Mouse (Mus musculus) heart, embryonic 12.5 days (tissue): ENCODE results near the gene Cd3e. TPM values are rescaled to one million over a fixed set of nuclear protein-coding genes. Genes with fewer than 3 reads are reported as not detected.

Experiments
- ATAC-seq: fragments of 200-750 bp; cut with Nextera tagmentation; 2 replicates; pipeline ENCODE4 v1.8.0; 2017; ENCODE audit warnings: moderate TSS enrichment, moderate library complexity; ENCODE audit not compliant: insufficient number of reproducible peaks, low FRiP score
- H3K27ac ChIP-seq: fragments of 300-500 bp; sonication (generic); 2 replicates; pipeline ENCODE4 v1.5.1; 2016; ENCODE audit warnings: mild to moderate bottlenecking, moderate library complexity; ENCODE audit not compliant: poor library complexity, severe bottlenecking
- H3K27me3 ChIP-seq: fragments of 300-500 bp; sonication (generic); replicated peaks from 2 replicates; pipeline ENCODE4 v1.6.1; 2016; ENCODE audit warnings: mild to moderate bottlenecking, moderate library complexity
- H3K36me3 ChIP-seq: fragments of 300-500 bp; sonication (generic); 2 replicates; pipeline ENCODE4 v1.6.1; 2016; ENCODE audit warnings: mild to moderate bottlenecking, moderate library complexity
- H3K4me1 ChIP-seq: fragments of 300-500 bp; sonication (generic); replicated peaks from 2 replicates; pipeline ENCODE4 v1.6.1; 2016; ENCODE audit warnings: mild to moderate bottlenecking
- H3K4me2 ChIP-seq: fragments of 300-500 bp; sonication (generic); 2 replicates; pipeline ENCODE4 v1.6.1; 2016; ENCODE audit warnings: mild to moderate bottlenecking, moderate library complexity
- H3K4me3 ChIP-seq: fragments of 300-500 bp; sonication (generic); 2 replicates; pipeline ENCODE4 v1.5.1; 2016; ENCODE audit warnings: mild to moderate bottlenecking
- H3K9ac ChIP-seq: fragments of 300-500 bp; sonication (generic); 2 replicates; pipeline ENCODE4 v1.6.1; 2016; ENCODE audit warnings: mild to moderate bottlenecking, moderate library complexity
- H3K9me3 ChIP-seq: fragments of 300-500 bp; sonication (generic); replicated peaks from 2 replicates; pipeline ENCODE4 v1.6.1; 2016; ENCODE audit warnings: mild to moderate bottlenecking, moderate library complexity
- WGBS: fragments of 180-500 bp; shearing (Covaris S2); methylation state at CpG from one replicate; pipeline ENCODE4 v1.1.7; 2016; 5-methylcytosine and 5-hydroxymethylcytosine counted together
- polyA plus RNA-seq: library from polyadenylated mRNA; unstranded; fragments of >200 nt; fragmentation: Nextera tagmentation; extraction: Ambion mirVana; gene quantifications from 2 replicates; pipeline ENCODE4 v1.2.1, GENCODE M21; 2016

Cd3e gene
- polyA plus RNA-seq = not detected in 2 replicates

- Histone ChIP-seq H3K4me3 (no peak within 1 kb of the TSS), H3K4me2 (no peak within 1 kb of the TSS), H3K36me3 (no peaks in the 10 kb centered on the region), H3K27me3 (peaks cover 37% of the 10 kb centered on the region), H3K9ac (no peak within 1 kb of the TSS), H3K9me3 (peaks cover under 1% of the 10 kb centered on the region; the same call in 1 of the 2 replicates), H3K4me1 (no peaks in the 10 kb centered on the region), H3K27ac (no peak within 1 kb of the TSS)
- 78% methylated on average over 19 of the region's 19 CpGs for WGBS
- no peak for ATAC-seq
Observed at GRCm38 (mm10) chr9:45009180-45010078, at the start of gene Cd3e. TSS of gene Cd3e (minus strand) at chr9:45009627.

DNA sequence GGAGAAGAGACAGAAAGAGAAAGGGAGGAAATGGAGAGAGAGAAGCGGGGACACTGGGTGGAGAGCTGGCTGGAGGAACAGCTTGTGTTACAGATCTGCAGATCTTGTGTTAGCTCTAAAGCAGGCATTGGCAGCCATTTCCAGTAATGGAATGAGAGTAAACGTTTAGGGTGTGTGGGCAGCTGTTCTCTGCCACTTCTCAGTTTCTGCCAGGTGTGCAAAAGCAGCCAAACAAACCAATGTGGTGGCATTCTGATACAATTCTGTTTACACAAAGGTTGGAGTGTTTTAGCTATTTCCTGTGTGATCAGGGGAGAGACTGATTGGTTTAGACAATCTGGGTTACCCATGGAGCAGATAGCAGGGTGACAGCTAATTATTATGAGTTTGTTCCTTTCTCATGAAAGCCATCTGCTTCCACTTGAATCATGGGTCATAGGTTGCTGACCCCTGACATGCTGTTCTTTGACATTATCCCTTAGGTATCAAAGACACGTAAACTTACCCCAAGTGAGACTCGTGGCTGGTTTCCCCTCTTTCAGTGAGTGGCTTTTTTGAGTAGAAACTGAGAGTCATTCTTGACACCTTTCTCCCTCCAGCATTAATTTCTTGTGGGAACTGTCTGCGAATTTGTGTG is 49.0 kb upstream of the Cd3e start:
- Histone ChIP-seq H3K27me3 (peaks cover 47% of the 10 kb centered on the region), H3K4me1 (no peaks in the 10 kb centered on the region), H3K4me2 (no peak overlapping the region), H3K27ac (no peak overlapping the region), H3K36me3 (no peaks in the 10 kb centered on the region), H3K9ac (no peak overlapping the region), H3K9me3 (no peaks in the 10 kb centered on the region), H3K4me3 (no peak overlapping the region)
- ATAC-seq = no peak
- 48% methylated on average over 5 of the region's 5 CpGs for WGBS

- H3K36me3 ChIP-seq = no peaks in the 10 kb centered on the region
- peak; percentile 80 for ATAC-seq
- peak within 1 kb of the TSS; percentile 74 for H3K4me3 ChIP-seq
- no peaks in the 10 kb centered on the region for H3K9me3 ChIP-seq
- under 1% methylated on average over 33 of the region's 33 CpGs for WGBS
- peak within 1 kb of the TSS; percentile 43; the same call in 1 of the 2 replicates for H3K9ac ChIP-seq
- no peaks in the 10 kb centered on the region for H3K4me1 ChIP-seq
- peak within 1 kb of the TSS; percentile 85 for H3K27ac ChIP-seq
- peaks cover 59% of the 10 kb centered on the region for H3K27me3 ChIP-seq
- peak within 1 kb of the TSS; percentile 80 for H3K4me2 ChIP-seq
Observed at GRCm38 (mm10) chr9:45055082-45055713, 45.8 kb upstream of the Cd3e start, which contains the start of gene Mpzl3. TSS of gene Mpzl3 (plus strand) at chr9:45055186.

GRCm38 (mm10) chr9:45050301-45050700 is 40.9 kb upstream of the Cd3e start:
- 73% methylated on average over 2 of the region's 2 CpGs for WGBS
- Histone ChIP-seq H3K27me3 (peaks cover 50% of the 10 kb centered on the region), H3K27ac (no peak overlapping the region), H3K4me2 (no peak overlapping the region), H3K36me3 (no peaks in the 10 kb centered on the region), H3K9me3 (no peaks in the 10 kb centered on the region), H3K4me1 (no peaks in the 10 kb centered on the region), H3K9ac (no peak overlapping the region), H3K4me3 (no peak overlapping the region)
- no peak for ATAC-seq

DNA sequence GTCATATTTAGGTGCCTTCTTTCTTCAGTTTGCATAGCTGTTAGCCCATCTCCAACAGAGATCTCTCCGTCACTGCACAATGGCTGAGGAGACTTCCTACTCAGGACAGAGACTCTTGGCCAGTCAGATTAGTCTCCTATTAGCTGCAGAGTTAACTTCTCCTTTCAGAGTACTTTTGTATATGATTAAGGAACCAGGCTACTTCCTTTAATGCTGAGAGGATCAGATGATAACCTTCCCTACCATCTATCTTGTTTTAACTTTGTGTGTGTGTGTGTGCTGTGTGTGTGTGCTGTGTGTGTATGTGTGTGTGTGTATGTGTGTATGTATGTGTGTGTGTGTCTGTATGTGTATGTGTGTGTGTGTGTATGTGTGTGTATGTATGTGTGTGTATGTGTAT is 40.3 kb upstream of the Cd3e start:
- H3K27ac ChIP-seq = no peak overlapping the region
- no peak overlapping the region for H3K4me2 ChIP-seq
- no peaks in the 10 kb centered on the region for H3K9me3 ChIP-seq
- no peak for ATAC-seq
- no peaks in the 10 kb centered on the region for H3K36me3 ChIP-seq
- WGBS = 65% methylated on average over 1 of the region's 1 CpGs
- H3K27me3 ChIP-seq = peaks cover 55% of the 10 kb centered on the region
- no peak overlapping the region for H3K9ac ChIP-seq
- H3K4me1 ChIP-seq = no peaks in the 10 kb centered on the region
- H3K4me3 ChIP-seq = no peak overlapping the region

GRCm38 (mm10) chr9:45048511-45048910 is 39.1 kb upstream of the Cd3e start:
- Histone ChIP-seq H3K27ac (no peak overlapping the region), H3K4me2 (no peak overlapping the region), H3K4me1 (no peaks in the 10 kb centered on the region), H3K9me3 (no peaks in the 10 kb centered on the region), H3K9ac (no peak overlapping the region), H3K36me3 (no peaks in the 10 kb centered on the region), H3K27me3 (peaks cover 62% of the 10 kb centered on the region), H3K4me3 (no peak overlapping the region)
- 29% methylated on average over 4 of the region's 4 CpGs for WGBS
- no peak for ATAC-seq

GRCm38 (mm10) chr9:45046973-45047372 is 37.5 kb upstream of the Cd3e start:
- H3K9me3 ChIP-seq = no peaks in the 10 kb centered on the region
- 82% methylated on average over 16 of the region's 16 CpGs for WGBS
- peaks cover 67% of the 10 kb centered on the region for H3K27me3 ChIP-seq
- H3K4me1 ChIP-seq = peaks cover 12% of the 10 kb centered on the region
- no peak overlapping the region for H3K9ac ChIP-seq
- H3K27ac ChIP-seq = no peak overlapping the region
- H3K36me3 ChIP-seq = no peaks in the 10 kb centered on the region
- no peak for ATAC-seq
- no peak overlapping the region for H3K4me3 ChIP-seq
- no peak overlapping the region for H3K4me2 ChIP-seq

- peaks cover 26% of the 10 kb centered on the region for H3K4me1 ChIP-seq
- no peaks in the 10 kb centered on the region for H3K9me3 ChIP-seq
- H3K4me3 ChIP-seq = peak overlapping the region; percentile 24
- no peaks in the 10 kb centered on the region for H3K36me3 ChIP-seq
- H3K4me2 ChIP-seq = peak overlapping the region; percentile 59
- 2% methylated on average over 10 of the region's 10 CpGs for WGBS
- no peak overlapping the region for H3K27ac ChIP-seq
- peaks cover 90% of the 10 kb centered on the region for H3K27me3 ChIP-seq
- ATAC-seq = no peak
- H3K9ac ChIP-seq = no peak overlapping the region
Observed at GRCm38 (mm10) chr9:45042947-45043346, 33.5 kb upstream of the Cd3e start.

DNA sequence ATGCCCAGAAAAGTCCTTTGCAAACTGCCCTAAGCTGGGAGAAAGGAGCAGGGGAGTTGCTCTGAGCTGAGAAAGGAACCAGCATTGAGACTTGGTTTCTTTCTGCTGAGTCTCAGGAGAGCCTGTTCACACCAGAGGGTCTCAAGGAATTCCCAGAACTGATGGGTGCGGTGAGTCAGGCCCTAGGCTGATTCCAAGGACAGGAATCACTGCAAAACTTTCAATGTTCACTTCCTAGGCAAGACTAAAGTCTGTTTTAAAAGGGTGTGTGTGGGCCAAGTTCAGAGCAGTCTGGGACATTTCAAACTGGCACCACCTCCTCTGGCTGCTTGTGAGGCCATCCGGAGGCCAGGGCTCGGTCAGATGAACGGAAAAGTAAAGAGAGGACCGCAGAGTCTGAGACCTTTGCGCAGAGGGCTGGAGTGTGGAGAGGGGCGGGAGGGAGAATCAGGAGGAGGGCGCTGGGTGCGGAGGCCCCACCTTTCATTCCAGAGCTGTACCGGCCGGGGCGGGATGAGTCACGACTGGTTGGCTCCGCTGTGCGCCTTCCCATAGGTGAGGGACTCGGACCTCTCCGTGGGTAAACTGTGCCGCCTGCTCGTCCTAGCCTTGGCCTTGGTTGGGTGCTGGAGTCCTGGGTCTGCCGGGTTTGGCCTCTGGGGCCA is 32.8 kb upstream of the Cd3e start:
- WGBS = 2% methylated on average over 20 of the region's 20 CpGs
- peak overlapping the region; percentile 59 for H3K4me2 ChIP-seq
- no peak overlapping the region for H3K27ac ChIP-seq
- ATAC-seq = peak; percentile 72; the same call in 1 of the 2 replicates
- no peaks in the 10 kb centered on the region for H3K9me3 ChIP-seq
- H3K27me3 ChIP-seq = peaks cover 90% of the 10 kb centered on the region
- peak overlapping the region; percentile 24 for H3K4me3 ChIP-seq
- no peaks in the 10 kb centered on the region for H3K36me3 ChIP-seq
- H3K4me1 ChIP-seq = peaks cover 26% of the 10 kb centered on the region
- no peak overlapping the region for H3K9ac ChIP-seq

- Histone ChIP-seq H3K4me1 (peaks cover 26% of the 10 kb centered on the region), H3K27ac (no peak overlapping the region), H3K9ac (no peak overlapping the region), H3K4me3 (no peak overlapping the region), H3K36me3 (no peaks in the 10 kb centered on the region), H3K27me3 (peaks cover 81% of the 10 kb centered on the region), H3K4me2 (0 out of 2 replicates have a peak overlapping the region, but pooled peaks have one; percentile 16), H3K9me3 (no peaks in the 10 kb centered on the region)
- 29% methylated on average over 17 of the region's 17 CpGs for WGBS
- ATAC-seq = no peak
Observed at GRCm38 (mm10) chr9:45041131-45041838, 31.9 kb upstream of the Cd3e start.
